Mouse (Mus musculus) ovary, postnatal 10 days (tissue): ENCODE measurements around the gene Gtf2e1.

Experiments used
- DNase-seq: peaks from one replicate; pipeline ENCODE4 v3.0.0; 2022; ENCODE audit warnings: low spot score

Gtf2e1 gene

DNA sequence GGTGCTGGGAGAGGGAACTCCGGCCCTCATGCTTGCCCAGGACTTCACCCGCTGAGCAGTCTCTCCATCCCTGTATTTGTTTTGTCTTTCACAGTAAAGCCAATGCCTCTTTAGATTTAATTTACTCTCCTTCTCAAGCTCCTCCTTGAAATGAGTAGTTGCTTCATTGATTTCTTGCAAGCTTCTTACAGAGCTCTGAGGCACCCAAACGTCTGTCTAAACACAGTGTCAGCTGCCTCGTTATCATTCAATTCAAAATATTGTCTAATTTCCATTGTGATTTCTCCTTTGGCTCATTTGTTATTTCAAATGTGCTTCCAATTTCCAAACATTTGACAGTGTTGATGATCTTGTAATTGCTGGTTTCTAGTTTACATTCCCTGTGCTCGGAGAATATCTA lies 6.7 kb upstream of the Gtf2e1 start:
- DNase-seq: no peak

DNA sequence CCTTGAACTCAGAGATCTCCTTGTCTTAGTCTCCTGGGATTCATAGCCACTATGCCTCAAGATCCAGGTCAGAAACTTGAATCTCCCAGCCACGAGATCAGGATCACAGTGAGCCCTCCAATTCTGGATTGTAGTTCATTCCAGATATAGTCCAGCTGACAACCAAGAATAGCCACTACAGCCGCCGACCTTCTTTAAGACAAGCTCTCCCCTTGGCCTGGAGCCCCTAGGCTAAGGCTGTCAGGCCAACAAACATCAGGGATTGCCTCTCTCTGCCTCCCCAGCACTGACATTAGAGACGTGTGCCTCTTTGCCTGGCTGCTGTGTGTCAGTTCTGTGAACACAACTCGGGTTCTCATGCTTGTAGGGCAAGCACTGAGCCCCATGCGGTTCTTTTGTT lies 1.2 kb upstream of the Gtf2e1 start:
- DNase-seq: no peak

DNA sequence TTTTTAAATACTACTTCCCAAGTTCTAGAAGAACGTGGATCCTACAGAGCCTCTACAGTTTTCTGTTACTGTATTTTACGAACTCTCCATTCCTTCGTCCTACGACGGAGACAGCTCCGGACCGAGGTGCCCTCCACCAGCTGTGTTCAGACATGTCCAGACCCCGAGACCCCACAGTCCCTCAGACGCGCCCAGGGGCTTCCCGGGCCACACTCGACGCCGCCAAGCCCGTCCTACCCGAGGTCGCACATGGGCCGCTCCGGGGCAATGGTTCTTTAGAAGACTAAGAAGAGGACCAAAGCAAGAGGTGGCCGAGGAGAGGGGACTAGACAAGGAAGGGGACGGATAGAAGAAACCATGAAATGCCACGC lies 364 bp downstream of the Gtf2e1 start:
- no peak for DNase-seq

DNA sequence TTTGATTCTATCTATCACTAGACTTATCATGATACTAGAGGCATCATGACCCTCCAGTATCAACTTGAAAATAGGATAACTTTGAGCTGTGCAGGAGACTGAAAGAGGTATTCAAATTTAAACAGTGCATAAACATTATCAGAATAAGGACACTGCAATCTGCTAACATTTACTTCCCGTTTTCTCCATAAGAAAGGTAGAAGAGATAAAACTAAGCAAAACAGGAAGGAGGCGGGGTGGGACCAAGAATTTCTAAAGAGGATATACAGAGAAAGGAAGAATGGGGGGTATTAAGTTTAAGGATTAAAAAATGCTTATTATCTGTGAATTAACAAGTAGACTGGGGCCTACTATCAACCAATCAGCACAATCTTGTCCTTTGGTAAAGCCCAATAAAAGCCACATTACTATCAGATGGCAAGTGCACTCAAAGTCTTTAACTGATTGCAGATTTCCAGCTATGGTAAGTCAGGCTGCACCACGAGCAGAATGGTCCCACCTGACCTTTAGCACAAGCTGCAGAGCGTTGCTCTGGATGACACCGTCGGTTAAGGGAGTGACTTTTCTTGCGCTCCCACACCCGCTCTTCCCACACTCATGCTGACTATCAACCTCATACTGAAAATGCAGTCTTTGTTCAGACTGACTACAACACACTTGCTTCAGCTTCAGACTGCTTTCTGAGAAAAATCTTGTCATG lies 6.1 kb downstream of the Gtf2e1 start:
- DNase-seq: no peak

DNA sequence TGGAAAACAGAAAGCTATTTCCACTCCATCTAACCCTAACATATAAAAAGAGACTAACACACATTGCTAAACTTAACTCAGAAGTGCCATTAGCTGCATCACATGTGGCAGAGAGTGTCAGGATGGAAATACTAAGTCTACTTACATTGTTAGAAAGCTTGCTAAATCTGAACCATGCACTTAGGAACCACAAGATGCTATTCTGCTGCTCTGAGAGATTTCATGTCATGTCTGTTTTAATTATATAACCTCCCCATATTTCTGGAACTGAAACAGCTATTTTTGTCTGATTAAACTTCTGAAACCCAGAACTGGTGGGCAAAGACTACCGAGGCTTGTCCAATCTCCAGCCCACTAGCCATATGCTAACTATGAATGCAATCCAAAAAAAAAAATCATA lies 7.5 kb downstream of the Gtf2e1 start:
- no peak for DNase-seq

DNA sequence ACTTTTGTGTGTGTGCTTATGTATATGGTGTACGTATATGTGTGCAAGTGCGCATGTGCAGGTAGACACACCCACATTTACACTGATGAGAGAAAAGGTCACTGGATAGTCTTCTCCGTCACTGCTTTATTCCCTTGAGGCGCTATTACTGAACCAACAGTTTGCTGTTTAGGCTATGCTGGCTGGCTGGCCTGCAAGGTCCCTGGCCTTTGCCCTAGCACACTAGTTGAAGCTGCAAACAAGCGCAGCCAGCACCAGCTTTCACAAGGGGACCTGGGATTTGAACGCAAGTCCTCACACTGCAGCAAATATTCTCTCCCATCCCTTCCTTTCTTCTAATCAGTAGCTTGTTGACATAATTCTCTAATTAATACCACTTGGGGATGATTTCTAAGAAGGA lies 9.4 kb downstream of the Gtf2e1 start:
- no peak for DNase-seq

DNA sequence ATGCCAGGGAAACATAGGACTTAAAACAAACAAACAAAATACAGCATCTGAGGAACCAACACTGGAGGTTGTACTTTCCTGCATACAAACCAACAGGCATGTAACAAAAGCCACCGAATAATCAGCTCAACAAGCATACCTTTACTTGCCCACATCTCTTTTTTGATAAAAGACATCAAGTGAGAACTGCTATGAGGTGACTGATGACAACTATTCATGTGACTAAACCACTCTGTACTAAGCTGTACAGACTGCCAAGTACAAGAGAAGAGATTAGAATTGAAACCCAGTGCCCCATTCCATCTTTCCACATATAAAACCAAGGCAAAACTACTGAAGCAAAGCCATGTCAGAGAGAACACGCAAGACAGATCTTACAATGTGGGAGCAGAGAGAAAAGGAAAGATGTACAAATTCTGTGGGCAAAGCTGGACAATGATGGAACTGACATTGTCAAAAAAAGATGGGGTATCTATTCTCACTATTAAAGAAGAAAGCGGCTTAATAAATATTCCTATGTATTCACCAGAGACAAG lies 12.8 kb downstream of the Gtf2e1 start:
- no peak for DNase-seq

DNA sequence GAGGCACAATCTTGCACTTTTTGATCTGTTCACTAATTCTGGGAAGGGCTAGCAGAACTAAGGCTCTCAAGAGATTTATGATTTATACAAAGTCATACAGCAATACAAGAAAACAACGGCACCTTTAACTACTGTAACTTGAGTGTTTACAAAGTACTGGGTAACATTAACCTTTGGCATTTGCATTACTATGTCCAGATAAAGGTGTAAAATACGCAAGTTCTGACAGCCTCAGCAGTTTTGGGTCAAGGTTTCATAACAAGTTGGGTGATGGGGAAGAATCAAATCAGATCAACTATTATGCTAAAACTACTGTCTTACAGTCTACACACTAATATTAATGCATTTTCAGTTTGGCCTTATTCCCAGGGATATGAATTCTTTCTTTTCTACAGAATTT lies 14.5 kb downstream of the Gtf2e1 start:
- no peak for DNase-seq

DNA sequence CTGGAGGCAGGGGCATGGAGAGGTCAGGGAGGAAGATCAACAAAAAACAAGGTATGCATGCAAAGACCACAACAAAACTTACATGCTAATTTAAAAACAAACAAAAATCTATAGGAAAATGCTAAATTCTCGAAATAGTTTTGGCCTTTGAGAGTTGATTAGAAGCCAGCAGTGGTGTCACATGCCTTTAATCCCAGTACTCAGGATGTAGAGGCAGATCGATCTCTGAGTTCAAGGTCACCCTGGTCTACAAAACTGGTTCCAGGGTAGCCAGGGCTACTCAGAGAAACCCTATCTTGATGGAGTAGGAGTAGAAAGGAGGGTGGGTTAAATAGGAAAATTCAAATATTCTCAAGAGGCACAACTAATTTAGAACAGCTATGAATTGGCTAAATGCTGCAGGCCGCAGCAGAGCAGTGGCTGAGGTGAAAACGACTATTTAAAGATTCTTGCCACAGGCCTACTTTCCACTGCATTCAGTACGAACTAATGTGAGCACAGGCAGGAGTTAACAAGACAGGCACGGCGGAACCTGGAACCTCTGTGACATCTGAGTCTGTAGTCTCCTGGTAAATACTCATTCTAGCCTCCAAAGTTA lies 17.4 kb downstream of the Gtf2e1 start:
- DNase-seq: no peak

DNA sequence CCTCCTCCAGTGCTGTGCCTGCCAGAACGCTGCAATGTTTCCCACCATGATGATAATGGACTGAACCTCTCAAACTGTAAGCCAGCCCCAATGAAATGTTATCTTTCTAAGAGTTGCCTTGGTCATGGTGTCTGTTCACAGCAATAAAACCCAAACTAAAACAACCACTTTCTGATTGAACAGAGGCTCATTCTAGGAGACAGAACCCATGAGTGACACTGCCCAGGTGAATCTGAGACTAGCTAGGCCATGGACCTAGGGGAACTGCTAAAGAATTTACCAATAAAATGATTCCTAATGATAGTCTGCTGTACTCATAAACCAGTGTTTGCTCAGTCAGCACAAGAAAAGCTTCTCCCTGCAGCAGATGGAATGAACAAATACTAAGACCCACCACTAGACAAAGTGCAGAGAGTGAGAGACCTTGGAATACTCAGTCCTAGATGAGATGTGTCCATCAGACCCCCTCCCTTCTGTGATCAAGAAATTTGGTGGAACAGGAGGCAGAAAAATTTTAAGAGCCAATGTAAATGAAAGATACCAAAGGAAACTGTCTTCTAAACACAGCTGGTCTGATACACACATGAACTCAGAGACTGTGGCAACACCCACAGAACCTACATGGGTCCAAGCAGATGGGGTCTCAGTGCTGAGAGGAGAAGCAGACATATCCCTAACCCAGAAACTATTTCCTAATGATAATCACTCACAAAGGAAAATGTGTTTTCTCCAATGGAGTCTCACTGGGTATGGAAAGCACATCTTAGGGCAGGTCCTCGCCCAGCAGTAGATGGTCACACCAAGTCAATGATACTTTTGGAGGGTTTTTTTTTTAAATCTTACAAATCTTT lies 19.2 kb downstream of the Gtf2e1 start:
- no peak for DNase-seq

DNA sequence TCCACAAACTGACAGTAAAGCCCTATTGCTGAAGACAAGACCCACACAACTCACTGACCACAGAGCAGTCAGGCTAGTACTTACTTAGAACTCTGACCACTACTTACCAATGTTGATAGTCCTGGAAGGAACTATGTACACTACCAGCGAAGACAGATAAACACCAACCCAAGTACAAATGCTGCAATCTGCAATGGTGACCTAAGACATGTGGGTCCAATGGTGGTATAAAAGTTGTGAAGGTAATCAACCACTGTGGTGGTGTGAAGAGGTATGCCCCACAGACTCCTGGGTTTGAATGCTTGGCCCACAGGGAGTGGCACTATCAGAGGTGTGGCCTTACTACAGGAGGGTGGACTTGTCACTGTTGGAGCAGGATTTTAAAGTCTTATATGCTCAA lies 19.9 kb downstream of the Gtf2e1 start:
- DNase-seq: no peak

DNA sequence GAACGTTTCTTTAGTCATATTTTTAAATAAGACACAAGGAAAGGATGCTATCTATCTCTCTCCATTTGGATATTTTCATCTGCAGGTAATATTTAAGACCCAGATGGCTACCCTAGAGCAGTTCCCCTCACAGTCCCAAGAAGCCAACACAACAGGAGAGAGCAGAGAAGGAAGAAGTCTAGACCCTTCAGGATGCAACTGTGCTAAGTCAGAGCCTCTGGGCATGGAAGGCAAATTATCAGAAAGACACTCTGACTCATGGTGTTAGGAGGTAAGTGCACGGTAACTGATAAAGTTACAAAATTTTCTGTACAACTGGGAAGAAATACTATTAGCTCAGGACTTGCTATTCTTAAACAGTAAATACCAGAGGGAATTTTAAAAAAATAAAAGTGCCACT lies 20.9 kb downstream of the Gtf2e1 start:
- no peak for DNase-seq

DNA sequence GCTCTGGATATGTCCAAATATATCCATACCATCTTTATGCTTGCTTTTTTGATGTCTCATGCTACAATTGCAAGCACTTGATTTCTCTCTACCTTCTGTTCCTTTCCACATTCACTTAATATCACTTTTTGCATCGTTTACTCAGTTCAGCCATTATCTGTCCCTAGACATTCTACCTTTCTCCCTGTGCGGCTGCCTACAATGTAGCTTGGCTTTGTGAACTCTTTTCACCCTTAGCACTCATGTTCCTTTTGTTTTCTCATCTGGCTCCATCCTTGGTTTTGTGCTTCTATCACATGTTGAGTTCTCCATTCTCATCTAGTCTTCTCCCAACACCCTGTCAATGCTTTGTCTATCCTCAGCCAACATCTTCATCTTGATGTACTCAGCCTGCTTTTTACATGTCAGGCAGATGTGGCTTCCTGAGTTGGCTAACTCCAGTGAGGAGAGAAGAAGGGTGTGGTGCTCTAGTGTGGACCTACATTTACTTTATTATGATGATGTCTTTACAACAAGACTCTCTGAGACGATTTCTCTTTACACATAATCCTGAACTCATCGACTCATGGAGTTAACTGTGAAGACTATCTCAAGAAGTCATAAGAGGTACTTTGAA lies 21.9 kb downstream of the Gtf2e1 start:
- DNase-seq: no peak

DNA sequence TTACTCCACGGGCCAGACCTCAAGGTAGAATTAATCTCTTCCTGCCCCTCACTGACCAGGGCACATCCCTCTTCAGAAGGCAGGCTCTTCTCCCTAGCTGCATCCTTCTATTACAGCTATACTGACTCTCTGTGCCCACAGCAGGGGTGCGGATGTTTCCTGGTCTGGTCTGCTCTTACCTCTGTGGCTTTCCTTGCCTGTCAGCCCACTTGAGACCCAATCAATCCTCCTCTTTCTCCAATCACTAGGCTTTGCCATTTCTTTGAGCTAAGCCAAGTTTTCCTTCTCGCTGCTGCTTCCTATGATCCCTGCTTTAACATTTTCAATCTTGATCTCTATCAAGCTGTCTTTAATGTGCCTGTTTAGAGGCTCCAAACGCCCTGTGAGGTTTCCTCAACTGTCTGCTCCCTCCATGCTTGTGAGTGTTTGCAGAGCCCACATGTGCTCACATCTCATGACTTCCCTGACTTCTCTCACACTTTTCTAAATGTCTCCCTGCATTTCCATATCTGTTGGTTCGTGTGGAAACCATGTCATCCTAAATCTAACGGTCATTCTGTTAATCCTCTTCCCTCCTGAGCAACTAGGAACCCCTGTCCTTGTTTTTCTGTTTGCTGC lies 23.1 kb downstream of the Gtf2e1 start:
- no peak for DNase-seq

DNA sequence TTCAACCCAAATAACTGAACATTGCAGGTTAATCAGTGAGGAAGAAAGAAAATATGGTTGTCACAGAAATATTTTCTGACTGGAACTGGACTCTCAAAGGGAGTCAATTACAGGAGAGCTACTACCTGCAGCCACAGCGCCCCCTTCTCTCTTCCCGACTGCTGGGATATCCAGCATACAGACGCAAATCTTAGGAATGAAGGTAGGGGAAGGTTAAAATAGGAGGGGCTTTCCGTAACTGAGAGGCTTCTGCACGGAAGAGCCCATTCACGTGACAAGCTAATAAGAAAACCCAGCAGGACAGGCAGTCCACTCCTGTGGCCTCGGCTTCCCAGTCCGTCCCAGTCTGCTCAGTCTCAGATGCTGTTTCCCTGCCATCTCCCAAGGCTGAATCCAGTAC lies 24.9 kb downstream of the Gtf2e1 start:
- no peak for DNase-seq

DNA sequence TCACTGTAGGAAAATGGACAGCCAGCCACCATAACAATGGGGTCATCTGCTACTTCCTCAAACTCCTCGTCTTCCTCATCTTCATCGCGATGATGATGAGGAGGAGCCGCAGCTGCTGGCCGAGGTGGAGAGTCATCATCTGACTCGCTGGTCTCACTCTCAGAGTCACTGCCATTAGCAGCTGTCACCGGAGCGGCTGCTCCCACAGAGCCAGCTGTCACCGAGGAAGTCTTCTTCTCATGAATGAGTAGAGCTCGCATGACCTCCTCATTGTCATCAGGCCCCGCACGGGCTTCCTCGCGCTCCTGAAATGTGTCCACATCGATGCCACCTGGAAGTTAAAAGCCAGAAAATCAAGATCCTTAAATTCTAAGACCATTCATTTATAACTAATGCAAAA lies 28.1 kb downstream of the Gtf2e1 start:
- no peak for DNase-seq

DNA sequence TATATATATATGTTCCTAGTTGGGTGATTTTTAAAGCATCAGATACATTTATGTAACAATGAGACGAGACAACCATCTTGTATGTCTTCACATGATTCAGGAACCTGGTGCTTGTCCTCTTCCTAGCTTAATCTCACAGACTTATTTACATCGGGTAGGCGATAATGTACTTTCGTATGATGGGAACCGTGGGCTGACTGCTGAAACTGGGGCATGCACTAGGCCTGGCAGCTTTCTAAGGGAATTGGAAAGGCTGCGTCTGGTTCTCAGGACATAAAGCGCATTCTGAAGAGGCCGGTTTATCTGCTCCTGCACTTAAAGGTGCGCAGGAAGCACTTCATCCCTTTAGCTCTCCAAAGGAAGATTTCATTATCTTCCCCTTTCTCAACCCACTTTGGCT lies 32.8 kb downstream of the Gtf2e1 start:
- DNase-seq: no peak

DNA sequence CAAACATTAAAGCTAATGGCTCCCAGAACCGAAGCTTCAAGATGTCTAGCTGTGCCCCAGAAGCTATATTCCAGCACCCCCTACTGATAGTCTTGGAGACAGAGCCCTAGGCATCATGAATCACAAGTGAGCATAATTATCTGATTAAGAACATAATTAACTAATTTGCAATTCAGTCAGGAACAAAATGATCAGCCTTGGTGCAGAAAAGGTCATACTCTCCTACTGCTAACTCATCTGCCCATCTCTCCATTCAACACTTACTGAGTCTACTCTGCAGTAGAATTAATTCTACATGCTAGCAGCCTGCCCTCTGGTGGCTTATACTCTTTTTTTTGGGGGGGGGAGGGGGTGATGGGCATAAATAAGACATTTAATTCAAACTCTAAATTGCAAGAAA lies 35.1 kb downstream of the Gtf2e1 start:
- DNase-seq: no peak

DNA sequence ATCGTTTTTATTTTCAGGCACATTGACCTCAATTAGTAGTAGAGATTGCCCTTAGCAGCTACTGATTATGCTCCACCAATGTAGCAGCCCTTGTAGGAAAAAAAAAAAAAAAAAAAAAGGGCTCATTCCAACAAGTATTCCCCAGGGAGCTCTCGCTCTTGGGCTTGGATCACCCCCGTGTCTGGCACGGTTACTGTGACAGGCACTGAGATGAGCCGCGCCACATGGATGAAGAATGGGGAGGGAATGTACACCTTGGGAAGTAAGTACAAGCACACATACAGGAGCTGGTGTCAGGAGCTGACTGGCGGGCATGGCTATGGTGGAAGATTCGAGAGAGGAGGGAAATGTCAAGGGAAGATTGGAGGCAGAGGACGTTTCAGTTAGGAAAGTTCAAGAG lies 41.0 kb downstream of the Gtf2e1 start:
- DNase-seq: no peak

DNA sequence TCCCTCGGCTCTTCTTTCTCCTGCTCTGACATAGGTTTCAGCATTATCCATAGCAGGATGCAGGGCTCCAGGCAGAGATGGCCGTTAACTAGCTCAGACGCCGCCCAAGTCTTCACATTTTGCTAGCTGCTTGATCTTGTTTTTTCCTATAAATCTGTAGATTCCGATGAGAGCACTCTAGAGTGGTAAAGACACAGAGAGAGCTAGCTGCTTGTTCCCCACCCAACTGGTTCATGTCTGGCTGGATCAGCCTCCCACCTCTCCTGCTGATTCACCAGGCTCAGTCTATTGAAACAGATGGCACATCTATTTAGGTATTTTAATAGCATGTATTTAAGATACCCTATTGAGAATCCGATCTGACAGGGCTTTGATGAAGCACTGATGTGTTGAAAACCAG lies 44.6 kb downstream of the Gtf2e1 start:
- no peak for DNase-seq

DNA sequence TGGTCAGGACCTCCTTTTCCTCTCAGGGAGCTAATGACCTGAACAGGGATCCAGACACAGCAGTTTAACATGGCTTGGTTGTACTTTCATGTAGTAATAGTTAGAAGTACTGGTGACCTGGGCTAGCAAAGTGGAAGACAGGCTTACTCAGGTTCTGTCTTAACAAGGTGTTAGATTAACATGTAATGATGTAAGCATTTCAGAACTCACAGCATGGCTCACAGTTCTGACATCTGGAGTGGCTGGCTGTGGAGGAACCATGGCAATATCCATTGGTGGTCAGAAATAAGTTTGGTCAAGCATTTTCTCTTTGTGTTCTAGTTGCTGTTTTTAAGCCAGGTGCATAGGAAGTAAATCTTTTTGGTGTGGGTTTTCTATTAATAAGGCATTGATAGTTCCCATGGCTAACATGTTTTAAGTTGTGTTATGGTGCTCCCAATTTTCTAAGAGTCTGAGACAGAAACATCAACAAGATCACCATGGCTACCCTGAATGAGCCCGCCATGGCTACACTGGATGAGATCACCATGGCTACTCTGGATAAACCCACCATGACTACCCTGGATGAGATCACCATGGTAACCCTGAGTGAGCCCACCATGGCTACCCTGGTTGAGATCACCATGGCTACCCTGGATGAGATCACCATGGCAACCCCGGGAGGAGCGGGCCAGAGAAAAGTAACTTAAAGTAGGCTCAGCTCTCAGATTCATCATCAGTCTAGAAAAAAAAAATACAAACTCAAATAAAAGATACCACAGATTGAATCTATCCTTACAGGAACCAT lies 52.6 kb downstream of the Gtf2e1 start:
- DNase-seq: no peak
